Mouse (Mus musculus) midbrain, postnatal 0 days (tissue): ENCODE results near the gene Cog1. TPM values are rescaled to one million over a fixed set of nuclear protein-coding genes. Genes with fewer than 3 reads are reported as not detected.
A peak's percentile ranks its signal among the peaks of the same experiment; 100 is the strongest.

ENCODE experiments used
- ATAC-seq: fragments of 200-750 bp; cut with Nextera tagmentation; 2 replicates; pipeline ENCODE4 v1.8.0; 2017; ENCODE audit warnings: moderate number of reproducible peaks, mild to moderate bottlenecking, moderate TSS enrichment, moderate library complexity; ENCODE audit not compliant: low FRiP score
- DNase-seq: peaks from one replicate; pipeline ENCODE4 v3.0.0-alpha.2; 2015; ENCODE audit warnings: low spot score
- H3K27ac ChIP-seq: fragments of 300-500 bp; sonication (generic); 2 replicates; pipeline ENCODE4 v1.5.1; 2014; ENCODE audit warnings: low read depth, mild to moderate bottlenecking, low read length, mixed read lengths
- H3K27me3 ChIP-seq: fragments of 300-500 bp; sonication (generic); 2 replicates; pipeline ENCODE4 v1.6.1; 2014; ENCODE audit warnings: low read length, control low read depth, mixed read lengths; ENCODE audit not compliant: insufficient read depth
- H3K36me3 ChIP-seq: fragments of 300-500 bp; sonication (generic); 2 replicates; pipeline ENCODE4 v1.6.1; 2014; ENCODE audit warnings: low read length, control low read depth, mixed read lengths; ENCODE audit not compliant: insufficient read depth
- H3K4me1 ChIP-seq: fragments of 300-500 bp; sonication (generic); 2 replicates; pipeline ENCODE4 v1.6.1; 2014; ENCODE audit warnings: mild to moderate bottlenecking, control low read depth, antibody characterized with exemption, low read length, mixed read lengths; ENCODE audit not compliant: insufficient read depth
- H3K4me2 ChIP-seq: fragments of 300-500 bp; sonication (generic); 2 replicates; pipeline ENCODE4 v1.6.1; 2014; ENCODE audit warnings: low read depth, mild to moderate bottlenecking, low read length, mixed read lengths; ENCODE audit not compliant: poor library complexity, severe bottlenecking
- H3K4me3 ChIP-seq: fragments of 300-500 bp; sonication (generic); 2 replicates; pipeline ENCODE4 v1.5.1; 2014; ENCODE audit warnings: low read depth, mild to moderate bottlenecking, low read length, moderate library complexity
- H3K9ac ChIP-seq: fragments of 300-500 bp; sonication (generic); replicated peaks from 2 replicates; pipeline ENCODE4 v1.6.1; 2014; ENCODE audit warnings: mild to moderate bottlenecking, low read length, moderate library complexity, mixed read lengths; ENCODE audit not compliant: poor library complexity, severe bottlenecking
- H3K9me3 ChIP-seq: fragments of 300-500 bp; sonication (generic); 2 replicates; pipeline ENCODE4 v1.6.1; 2016; ENCODE audit warnings: low read length, control low read depth
- CTCF ChIP-seq: IDR thresholded peaks from 2 replicates; pipeline ENCODE4 v1.5.1; 2016; ENCODE audit warnings: antibody characterized with exemption, mild to moderate bottlenecking
- WGBS: fragments of 180-500 bp; shearing (Covaris S2); extraction: QIAGEN DNeasy Blood & Tissue Kit; methylation state at CpG from one replicate; pipeline ENCODE4 v1.1.7; 2014; 5-methylcytosine and 5-hydroxymethylcytosine counted together
- polyA plus RNA-seq: library from polyadenylated mRNA; unstranded; fragments of >200 nt; fragmentation: Nextera tagmentation; extraction: Ambion mirVana; gene quantifications from 2 replicates; pipeline ENCODE4 v1.2.1, GENCODE M21; 2015
- total RNA-seq: library from RNA; depleted of rRNA; stranded (reverse); fragments of >200 nt; gene quantifications from 2 replicates; pipeline ENCODE4 v1.2.3, GENCODE M21; 2014

Cog1 gene
- total and polyA plus RNA-seq, 2 experiments from 2014 or later, result 28.3 to 55.8 TPM

- Histone ChIP-seq H3K9me3 (no peaks in the 10 kb centered on the region), H3K27me3 (no peaks in the 10 kb centered on the region), H3K36me3 (peaks cover 22% of the 10 kb centered on the region), H3K4me2 (peak overlapping the region; percentile 97), H3K27ac (peak overlapping the region; percentile 92), H3K9ac (peak overlapping the region; percentile 92), H3K4me1 (peaks cover 12% of the 10 kb centered on the region), H3K4me3 (peak overlapping the region; percentile 94)
- DNase-seq, result no peak
- 43% methylated on average over 25 of the region's 25 CpGs for WGBS
- no peak for ATAC-seq
- TF ChIP-seq CTCF, result no peak
These were observed 35.9 kb downstream of the Cog1 start for GRCm38 (mm10) chr11:113684707-113685426.

DNA sequence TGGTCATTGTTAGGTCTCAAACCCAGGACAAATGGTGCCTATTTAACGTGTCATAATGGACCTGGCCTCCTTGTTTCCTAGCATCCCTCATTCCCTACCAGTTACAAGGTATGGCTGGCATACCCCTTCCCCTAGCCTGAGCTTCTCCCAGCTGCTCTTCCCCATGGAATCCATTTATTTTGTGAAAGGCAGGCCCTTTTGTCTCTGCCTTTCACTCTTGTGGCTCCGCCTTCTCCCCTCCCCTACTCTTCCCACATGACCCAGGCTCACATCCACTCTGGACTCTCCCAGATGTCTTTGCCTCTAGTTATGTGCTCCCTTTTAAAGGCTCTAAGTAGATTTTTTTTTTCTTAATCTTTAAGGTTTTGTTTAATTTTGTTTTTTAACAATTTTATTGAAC, 38.1 kb downstream of the Cog1 start:
- DNase-seq (no peak), ATAC-seq (no peak)
- no peaks in the 10 kb centered on the region for H3K9me3 ChIP-seq
- H3K36me3 ChIP-seq, result peaks cover 24% of the 10 kb centered on the region
- no peak for TF ChIP-seq CTCF
- WGBS, result 58% methylated on average over 2 of the region's 2 CpGs
- peaks cover 12% of the 10 kb centered on the region for H3K4me1 ChIP-seq
- H3K4me2 ChIP-seq, result no peak overlapping the region
- no peak overlapping the region for H3K9ac ChIP-seq
- H3K4me3 ChIP-seq, result no peak overlapping the region
- H3K27ac ChIP-seq, result no peak overlapping the region
- H3K27me3 ChIP-seq, result no peaks in the 10 kb centered on the region

DNA sequence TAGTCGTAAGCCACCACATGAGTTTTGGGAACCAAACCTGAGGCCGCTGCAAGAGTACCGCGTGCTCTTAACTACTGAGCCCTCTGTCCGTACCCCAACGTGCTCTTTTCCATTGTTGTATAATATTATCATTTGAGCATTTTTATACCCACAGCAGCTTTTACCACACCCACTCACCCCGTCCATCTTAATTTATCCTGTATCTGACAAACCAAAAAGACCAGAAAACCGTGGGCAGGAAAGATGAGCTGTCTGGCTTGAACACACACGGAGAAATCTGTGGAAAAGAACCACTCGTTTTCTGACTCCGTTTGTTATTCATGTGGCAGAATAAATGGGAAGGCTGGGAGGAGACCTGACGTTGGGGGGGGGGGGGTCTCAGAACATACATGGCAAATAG, 41.5 kb downstream of the Cog1 start:
- Histone ChIP-seq H3K4me1 (no peaks in the 10 kb centered on the region), H3K4me3 (no peak overlapping the region), H3K27ac (no peak overlapping the region), H3K27me3 (no peaks in the 10 kb centered on the region), H3K9me3 (no peaks in the 10 kb centered on the region), H3K9ac (no peak overlapping the region), H3K4me2 (no peak overlapping the region), H3K36me3 (peaks cover 51% of the 10 kb centered on the region)
- ATAC-seq (no peak), DNase-seq (no peak)
- WGBS, result 90% methylated on average over 12 of the region's 12 CpGs
- TF ChIP-seq CTCF, result no peak

DNA sequence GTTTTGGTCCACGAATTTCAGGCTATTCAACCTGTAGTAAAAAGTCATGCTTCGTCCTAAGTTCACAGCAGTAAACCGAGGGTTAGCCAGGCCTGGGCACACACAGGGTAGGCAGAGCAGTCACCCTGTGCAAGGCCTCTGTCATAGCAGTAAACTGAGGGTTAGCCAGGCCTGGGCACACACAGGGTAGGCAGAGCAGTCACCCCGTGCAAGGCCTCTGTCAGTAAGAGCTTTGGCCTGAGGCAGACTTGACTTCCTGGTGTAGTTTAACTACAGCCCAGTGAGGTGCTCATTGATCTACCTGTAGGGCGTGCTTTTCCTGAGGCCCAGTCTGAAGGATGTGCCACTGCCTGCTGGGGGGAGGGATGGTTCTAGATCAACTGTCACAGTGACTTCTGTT, 42.3 kb downstream of the Cog1 start:
- TF ChIP-seq CTCF, result no peak
- H3K36me3 ChIP-seq, result peaks cover 53% of the 10 kb centered on the region
- 96% methylated on average over 5 of the region's 5 CpGs for WGBS

GRCm38 (mm10) chr11:113691851-113692250, 42.9 kb downstream of the Cog1 start:
- peaks cover 53% of the 10 kb centered on the region for H3K36me3 ChIP-seq
- no peak for DNase-seq
- no peaks in the 10 kb centered on the region for H3K27me3 ChIP-seq
- no peak for ATAC-seq
- H3K4me1 ChIP-seq, result no peaks in the 10 kb centered on the region
- H3K9me3 ChIP-seq, result no peaks in the 10 kb centered on the region
- H3K4me2 ChIP-seq, result no peak overlapping the region
- no peak overlapping the region for H3K4me3 ChIP-seq
- no peak for TF ChIP-seq CTCF
- WGBS, result 69% methylated on average over 3 of the region's 3 CpGs
- H3K27ac ChIP-seq, result no peak overlapping the region
- H3K9ac ChIP-seq, result no peak overlapping the region

More for the DNA sequence above, 42.3 kb downstream of the Cog1 start:
- ATAC-seq (no peak), DNase-seq (no peak)
- no peak overlapping the region for H3K4me3 ChIP-seq
- H3K9ac ChIP-seq, result no peak overlapping the region
- no peaks in the 10 kb centered on the region for H3K9me3 ChIP-seq
- no peak overlapping the region for H3K27ac ChIP-seq
- no peaks in the 10 kb centered on the region for H3K27me3 ChIP-seq
- no peaks in the 10 kb centered on the region for H3K4me1 ChIP-seq
- no peak overlapping the region for H3K4me2 ChIP-seq

DNA sequence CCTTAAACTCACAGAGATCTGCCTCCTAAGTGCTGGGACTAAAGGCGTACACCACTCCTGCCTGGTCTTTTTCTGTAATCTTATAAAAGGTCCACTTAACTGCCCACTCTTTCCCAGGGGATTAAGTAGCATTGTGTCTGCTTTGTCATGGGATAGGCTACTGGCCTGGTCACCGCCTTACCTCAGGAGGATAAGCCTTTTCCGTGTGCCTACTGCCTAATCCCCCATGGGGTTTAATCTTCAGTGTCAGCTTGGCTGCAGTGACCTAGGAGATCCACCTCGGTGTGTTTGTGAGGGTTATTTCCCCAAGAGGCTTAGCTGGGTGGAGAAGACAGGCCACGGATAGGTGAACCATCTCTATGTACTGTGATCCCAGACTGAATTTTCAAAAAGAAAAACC, 48.6 kb downstream of the Cog1 start:
- TF ChIP-seq CTCF, result no peak
- DNase-seq, result no peak
- Histone ChIP-seq H3K9ac (no peak overlapping the region), H3K36me3 (peaks cover 26% of the 10 kb centered on the region), H3K4me3 (no peak overlapping the region), H3K4me2 (no peak overlapping the region), H3K27ac (no peak overlapping the region), H3K4me1 (no peaks in the 10 kb centered on the region), H3K27me3 (no peaks in the 10 kb centered on the region), H3K9me3 (no peaks in the 10 kb centered on the region)
- no peak for ATAC-seq
- 22% methylated on average over 5 of the region's 5 CpGs for WGBS
